Mouse (Mus musculus) fat pad, adult 2 months (tissue): ENCODE results near the gene Rad23a.
A peak's percentile ranks its signal among the peaks of the same experiment; 100 is the strongest.

Experiments
- DNase-seq: peaks from one replicate; pipeline ENCODE4 v3.0.0-alpha.2; 2011; ENCODE audit warnings: low read depth, low spot score; ENCODE audit errors: extremely low read depth

The Rad23a gene

DNA sequence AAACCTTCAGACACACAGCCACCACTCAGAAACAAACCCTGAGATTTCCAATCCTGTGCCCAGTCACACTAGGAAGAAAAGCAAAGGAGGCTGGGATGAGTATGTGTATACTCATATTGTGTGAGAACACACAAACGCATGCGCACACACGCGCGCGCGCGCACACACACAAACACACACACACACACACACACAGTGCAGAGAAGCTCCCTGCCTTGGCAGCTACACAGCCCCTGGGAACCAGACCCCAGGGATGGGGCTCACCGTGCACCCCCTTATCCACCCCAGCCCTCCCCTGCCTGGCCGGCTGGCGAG is 26.3 kb downstream of the Rad23a start:
- DNase-seq = no peak

DNA sequence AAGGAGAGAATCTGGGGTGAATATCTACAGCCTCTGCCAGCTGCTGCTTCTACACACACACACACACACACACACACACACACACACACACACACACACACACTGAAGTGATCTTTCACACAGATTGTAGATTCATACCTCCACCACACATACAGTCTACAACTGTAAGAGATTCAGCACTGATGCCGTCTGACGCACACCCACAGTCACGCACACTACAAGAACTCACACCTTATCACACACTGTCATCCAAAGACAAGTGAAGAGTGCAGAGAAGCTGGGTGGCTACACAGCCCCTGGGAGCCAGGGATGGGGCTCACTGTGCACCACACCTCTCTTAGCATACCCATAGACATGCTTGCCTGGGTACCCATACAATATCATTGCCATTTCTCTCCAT is 26.6 kb downstream of the Rad23a start:
- no peak for DNase-seq

DNA sequence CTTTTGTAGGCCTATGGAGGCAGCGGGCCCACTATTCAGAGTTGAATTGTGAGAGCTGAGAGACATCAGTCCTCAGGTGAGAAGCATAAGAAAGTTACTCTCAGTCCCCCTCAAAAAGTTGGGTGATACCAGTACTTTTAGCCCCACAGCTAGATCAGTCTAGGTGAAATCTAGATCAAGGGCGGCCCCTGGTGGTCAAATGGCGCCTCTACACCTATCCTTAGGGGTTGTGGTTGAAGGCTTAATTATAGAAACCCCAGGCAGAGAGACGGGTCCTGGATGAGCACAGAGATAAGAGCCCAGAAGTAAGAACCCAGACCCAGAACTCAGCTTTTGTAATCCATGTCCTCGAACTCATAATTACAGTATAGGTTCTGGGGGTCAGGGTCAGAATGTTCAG is 27.4 kb downstream of the Rad23a start:
- no peak for DNase-seq

DNA sequence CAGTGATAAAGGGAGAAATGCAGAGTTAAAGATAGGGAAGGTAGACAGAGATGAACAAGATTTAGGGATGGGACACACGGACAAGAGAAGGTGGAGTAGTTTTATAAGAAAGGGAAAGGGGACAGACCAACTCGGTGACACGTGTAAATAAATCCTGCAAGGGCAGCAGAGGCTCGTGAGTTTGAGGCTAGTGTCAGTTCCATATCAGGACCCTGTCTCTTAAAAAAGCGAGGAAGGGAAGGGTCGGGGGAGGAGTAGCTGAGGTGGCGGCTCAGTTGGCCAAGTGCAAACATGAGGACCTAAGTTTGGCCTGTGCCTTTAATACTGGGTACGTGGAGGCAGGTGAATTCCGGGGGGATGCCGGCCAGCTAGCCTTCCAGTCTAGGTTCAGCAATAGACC is 29.2 kb downstream of the Rad23a start:
- DNase-seq = no peak

DNA sequence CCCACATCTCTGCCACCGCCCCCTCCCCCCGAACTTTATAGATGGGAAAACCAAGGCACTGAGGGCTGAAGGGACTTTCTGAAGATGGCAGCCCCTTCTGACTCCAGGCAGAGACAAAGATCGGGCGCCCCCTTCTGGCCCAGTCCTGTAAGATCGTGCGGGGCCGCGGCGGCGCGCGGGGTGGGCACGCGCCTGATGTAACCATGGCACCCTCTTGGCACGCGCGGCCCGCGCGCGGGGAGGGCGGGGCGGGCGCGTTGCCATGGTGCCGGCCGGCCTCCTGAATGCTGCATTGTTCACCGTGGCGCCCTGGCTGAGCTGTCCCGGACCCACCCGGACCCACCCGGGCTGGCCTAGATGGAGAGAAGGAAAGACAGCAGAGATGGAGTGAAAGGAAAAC is 29.6 kb downstream of the Rad23a start:
- DNase-seq = no peak

DNA sequence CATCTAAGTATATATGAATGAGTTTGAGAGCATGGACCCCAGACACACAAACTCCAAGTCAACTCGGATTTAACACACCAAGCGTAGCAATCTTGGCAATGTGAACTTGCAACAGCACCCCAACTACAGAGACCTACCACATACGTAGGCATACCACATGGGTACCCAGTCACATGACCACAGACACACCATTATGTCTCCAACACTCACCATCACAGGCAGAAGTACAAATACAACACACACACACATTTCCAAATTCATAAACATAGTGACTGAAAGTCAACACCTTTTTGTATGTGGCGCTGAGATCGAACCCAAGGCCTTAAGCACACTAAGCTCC is 30.6 kb downstream of the Rad23a start:
- no peak for DNase-seq

DNA sequence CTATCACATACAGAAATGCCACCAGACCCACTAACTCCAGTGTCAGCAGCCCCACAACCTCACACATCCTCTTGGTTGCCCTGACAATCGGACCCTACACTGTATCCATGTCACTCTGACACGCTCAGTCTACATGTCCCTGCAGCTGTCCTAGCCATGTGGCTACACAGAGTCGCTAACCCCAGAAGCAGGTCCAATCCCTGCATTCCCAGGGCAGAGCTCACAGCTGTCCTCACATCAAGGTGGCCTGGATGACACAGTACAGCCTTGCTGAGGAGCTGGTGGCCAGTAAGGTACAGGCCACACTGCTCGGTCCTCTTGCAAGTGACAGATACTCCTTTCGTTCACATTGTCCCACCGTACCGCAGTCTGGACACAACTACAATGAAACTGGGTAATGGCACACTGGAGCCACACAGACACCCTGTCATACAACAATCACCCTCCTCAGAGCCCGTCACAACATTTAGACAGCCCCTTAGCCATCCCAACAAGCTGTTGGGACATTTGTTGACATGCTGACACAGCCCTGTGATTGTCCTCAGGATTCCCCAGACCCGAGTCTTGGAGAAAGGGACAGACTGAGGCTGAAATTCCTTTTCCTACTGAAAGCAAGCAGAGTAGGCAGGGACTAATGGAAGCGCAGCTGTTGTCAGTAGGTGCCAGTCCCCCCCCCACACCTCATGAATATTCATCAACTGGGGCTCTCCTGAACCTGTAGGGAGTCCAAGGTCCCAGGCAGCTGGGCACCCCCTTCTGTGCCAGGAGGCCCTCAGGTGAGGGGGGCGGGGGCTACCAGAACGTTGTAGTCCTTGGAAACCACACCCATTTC is 31.1 kb downstream of the Rad23a start:
- no peak for DNase-seq

DNA sequence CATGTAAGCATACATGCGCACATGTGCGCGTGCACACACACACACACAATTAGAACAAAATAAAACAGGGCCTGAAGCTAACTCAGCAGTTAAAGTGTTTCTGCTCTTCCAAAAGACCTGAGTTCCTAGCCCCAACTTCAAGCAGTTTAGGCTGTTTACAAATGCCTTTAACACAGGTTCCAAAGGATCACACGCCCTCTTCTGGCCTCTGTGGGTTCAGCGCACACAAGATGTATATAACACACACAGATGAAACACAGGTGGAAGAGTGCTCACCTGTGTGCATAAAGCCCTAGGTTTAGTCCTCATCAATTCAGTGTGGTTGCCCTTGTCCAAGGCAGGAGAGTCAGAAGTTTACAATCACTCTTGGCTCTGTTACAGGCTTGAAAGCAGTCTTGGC is 34.4 kb downstream of the Rad23a start:
- no peak for DNase-seq

DNA sequence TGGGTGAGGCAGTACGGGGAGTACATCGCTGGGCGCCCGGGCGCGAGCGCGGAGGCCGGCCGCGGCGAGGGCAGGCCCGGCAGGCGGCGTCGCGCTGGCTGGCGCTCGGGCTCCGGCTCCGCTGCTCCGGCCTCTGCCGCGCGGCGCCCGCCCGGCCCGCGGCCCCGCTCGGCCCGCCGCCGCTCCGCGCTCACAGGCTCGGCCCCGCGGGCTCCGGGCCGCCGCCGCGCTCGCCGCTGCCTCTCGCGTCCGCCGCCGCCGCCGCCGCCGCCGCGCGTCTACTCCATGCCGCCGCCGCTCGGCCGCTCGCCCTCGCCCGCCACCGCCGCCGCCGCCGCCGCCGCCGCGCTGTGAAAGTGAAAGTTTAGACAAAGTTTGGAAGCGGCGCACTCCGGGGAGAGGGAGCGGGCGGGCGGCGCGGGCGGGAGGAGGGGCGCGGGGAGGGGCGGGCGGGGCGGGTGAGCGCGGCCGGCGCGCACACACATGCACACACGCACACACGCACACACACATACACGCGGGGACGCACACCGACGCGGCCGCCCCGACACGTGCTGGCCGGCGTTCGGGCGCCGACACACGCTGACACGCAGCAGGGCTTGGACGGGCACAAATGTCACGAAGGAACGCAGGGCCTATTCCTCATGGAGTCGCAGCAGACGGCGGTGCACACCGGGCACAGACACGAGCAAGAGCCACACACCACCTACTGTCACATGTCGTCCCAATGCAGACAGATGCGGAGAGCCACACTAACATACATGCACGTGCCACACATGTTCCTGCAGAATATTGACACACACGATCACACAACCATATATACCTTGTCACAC is 40.2 kb downstream of the Rad23a start, which contains the start of gene Nfix:
TSS of gene Nfix (minus strand) at position 346 of the 833 bp plus-strand sequence.
- no peak for DNase-seq

DNA sequence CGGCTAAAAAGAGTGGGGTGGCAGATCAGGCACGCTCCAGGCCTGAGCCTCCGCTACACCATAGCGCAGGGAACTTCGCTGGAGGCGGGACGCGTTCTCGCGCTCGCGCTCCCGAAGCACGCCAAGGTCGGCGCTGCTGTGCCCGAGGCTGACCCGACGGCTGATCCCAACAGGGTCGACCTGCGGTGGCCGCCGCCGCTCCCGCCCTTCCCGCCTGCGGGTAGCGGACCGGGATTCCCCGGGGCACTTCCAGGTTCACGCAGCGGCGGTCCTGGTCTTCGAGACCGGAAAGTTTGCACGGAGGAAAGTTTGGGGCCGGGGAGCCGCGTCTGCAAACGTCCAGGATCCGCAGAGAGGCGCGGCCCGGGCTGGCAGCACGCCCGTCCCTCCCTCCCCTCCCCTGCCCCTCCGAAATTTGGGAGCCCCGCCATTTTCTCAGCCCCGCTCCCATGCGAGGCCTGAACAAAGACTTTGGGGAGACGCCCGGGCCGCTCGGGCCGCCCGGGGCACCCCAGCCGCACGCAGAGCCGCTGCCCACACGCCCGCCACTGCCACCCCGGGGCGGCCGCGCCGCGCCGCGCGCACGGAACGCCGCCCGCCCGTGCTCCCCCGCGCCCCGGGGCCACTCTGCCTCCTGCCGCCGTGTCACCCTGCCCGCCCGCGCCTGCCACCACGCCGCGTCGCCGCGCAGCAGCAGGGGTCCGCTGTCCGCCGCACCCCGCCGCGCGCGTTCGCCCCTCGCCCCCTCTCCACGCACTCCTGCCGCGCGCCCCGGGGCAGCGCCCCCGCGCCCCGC is 41.1 kb downstream of the Rad23a start:
- no peak for DNase-seq

DNA sequence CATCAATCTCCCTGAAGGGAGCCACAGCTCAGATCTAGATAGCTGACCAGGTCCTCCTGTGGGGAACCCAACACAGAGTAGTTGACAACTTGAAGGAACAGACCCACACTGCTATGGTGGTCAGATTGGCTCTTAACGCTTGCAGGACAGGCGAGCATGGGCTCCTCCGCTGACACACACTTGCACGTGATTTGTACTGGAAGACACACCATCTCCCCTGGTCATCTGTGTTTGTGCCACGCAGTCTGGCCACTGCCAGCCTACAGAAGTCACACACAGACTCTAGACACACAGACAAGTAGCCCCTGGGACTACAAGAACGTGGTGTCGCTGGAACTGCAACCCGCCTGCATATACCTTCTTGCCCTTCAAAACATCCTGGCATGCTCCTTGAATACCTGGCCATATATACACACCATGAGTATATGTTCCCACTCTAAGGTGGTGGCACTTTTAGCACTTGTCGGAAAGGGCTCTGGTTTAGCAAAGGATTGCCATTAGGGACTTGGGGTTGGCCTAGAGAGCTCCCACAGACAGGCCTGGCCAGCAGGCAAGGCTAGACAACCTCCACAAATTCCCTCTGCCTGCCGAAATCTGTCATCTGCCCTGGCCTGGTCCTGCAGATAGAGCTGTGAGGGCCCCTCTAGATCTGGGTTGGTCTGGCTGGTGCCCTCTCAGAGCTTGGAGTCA is 41.9 kb downstream of the Rad23a start:
- no peak for DNase-seq

DNA sequence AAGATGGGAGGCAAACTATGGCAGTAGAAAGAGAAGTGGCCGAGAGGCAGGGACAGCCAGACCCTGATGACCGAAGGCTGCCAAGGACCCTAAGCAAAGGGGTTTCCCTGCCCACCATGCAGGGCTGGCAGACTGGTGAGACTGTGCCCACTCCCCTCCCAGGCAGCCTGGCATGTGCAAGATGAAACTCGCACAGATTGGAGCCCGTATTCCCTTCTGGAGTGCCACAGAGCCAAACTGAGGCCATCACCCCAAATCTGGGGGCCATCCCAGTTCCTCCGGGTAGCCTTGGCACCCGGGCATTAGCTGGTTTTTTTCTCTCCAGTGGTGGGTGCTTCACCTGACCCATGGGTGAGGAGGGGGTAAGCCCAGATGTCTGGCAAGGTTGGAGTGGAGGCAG is 42.5 kb downstream of the Rad23a start:
- no peak for DNase-seq

DNA sequence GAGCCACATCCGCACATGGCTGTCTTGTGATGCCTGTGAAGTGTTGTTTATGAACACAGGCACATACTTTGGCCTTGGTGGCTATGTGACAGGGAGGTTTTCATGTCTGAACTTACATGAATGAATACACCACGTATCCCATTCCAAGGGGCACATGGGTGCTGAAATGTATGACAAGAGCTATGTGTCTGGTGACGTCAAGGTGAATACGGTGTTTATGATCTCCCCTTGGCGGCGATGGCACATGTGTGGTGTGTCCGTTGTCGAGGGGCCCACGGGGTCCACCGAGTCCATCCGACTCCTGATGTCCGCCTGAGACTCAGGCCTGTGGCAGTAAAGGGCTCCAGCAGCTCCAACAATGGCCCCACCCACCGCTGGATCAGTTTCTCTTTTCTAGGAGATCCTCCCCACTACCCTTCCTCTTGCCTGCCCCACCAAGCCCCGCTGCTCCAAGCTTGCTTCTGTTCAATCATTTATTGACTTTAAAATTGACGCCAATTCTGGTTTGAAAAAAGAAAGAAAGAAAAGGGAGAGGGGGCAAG is 43.1 kb downstream of the Rad23a start:
- no peak for DNase-seq

DNA sequence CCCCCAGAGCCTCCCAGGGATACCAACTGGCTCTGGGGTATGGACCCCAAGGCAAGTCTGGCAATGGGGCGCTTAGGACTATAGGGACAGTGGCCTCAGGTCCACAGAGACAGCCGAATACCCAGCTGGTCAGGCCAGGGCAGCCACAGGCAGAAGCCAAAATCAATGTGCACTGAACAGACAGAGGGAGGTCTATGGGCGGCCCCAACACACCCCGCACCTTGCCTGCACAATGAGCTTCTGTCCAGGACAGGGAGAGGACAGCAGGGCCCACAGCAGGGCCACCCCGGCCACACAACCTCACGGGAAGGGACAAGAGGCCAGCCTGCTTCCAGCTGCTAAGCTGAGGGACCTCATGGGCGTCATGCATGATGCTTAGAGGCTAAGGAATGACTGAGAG is 46.0 kb downstream of the Rad23a start:
- DNase-seq = no peak

DNA sequence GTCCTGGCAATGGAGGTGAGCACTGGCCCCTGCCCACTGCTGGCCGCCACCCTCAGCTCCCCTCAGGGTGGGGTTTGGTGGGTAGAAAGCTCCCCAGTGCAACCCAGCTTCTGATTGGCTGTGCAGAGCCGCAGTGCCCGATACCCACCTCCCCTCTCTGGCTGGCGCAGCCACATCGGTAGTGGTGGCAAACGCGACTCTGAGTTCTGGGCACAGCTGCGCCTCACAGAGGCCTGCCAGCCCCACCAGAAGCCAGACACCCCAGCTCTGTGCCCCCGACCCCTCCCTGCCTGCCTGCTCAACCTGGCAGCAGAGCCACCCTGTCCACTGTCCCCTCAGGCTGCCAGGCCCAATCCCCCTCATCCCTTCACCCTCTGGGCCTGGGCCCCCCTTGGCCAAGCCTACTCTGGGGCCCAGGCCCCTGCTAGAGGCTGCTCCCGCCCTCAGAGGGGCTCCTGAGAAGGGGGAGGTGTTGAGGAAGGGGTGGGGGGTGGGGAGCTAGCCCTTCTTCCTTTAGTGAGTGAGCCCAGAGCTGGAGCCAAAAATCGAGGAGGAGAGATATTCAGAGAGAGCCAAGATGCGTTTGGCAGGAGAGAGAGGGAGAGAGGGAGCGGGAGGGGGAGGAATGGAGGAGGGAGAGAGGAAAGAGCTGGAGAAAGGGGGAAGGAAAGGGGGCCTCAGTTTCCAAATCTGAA is 46.5 kb downstream of the Rad23a start:
- DNase-seq = no peak

DNA sequence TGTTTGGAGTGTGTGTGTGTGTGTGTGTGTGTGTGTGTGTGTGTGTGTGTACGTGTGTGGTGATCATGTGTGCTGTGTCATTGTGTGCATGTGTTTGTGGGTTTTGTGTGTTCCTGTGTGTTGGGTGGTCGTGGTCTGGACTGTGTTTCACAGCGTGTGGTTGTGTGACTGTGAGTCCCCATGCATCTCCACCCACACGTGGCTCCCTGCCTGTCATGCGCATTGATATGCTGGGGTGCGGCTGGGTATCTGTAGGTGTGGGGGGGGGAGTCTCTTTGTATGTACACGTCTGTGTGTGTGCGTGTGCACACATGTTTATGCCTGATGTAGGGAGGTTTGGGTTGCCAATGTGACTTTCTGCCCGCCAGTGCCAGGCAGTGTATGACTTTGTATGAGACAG is 47.3 kb downstream of the Rad23a start:
- no peak for DNase-seq

DNA sequence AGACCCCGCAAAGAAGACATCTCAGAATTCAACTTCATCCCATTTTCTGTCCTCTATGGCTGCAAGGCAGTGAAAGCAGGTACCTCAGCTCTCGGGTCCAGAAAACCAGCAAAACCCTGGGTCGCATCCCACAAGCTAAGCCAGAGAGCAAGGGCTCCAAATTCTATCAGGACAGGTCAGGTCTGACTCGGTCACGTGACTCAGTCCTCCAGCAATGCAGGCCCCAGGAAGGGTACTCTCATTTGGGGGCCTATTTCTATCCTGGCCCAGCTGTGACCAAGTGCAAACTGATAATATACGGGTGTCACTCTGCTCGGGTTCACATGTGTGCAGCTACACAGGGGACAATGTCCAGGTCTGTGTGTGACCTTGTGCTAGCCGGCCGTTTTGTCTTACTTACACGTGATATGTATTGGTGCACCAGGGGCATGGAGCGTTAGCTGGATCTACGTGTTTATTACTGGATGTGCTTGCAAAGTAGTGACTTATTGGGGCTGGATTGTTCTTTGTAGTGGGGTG is 48.0 kb downstream of the Rad23a start:
- DNase-seq = no peak

DNA sequence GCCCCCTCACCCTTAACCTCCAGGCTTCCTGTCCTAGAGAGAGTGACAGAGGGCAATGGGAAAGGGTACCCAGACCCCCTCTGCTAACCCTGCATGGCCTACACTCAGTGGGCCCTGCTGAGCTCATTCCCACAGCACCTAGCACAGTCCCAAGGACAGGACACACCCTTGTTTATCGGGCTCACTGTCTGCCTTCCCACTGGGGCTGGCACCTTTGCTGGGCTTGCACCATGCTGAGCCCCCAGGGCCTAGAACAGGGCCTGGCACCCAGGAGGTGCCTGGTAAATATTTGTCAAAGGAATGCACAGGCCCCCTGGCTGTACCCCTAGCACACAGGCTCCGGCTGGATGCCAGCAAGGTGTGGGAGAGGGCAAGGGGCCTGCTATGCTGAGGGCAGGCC is 49.9 kb downstream of the Rad23a start:
- DNase-seq = no peak

DNA sequence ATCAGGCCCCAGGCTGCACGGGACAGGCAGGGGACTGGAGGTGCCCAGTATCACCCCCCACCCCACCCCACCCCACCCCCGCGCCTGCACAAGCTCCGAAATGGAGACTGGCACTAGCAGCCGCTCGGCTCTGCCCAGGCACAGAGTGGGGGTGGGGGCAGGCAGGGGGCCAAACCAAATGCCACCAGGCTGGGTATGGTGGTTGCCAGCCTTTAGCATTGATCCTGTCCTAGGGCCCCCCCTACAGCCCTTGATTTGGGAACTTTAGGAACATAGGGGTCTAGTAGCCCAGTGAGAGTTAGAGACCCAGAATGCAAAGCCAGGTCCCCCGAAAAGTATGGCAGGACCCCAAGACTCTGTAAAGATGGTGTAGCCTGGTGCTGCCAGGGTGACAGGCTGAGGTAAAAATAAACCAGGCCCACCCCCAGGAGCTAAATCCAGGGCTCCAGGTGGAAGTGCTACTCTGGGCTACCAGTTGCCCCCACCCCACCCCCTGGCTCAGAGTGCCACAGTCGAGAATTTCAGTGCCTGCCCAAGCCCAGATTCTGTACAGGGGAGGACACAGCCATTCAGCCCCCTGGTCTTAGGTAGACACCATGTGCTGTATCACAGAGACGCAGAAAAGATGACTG is 50.5 kb downstream of the Rad23a start:
- DNase-seq = no peak

DNA sequence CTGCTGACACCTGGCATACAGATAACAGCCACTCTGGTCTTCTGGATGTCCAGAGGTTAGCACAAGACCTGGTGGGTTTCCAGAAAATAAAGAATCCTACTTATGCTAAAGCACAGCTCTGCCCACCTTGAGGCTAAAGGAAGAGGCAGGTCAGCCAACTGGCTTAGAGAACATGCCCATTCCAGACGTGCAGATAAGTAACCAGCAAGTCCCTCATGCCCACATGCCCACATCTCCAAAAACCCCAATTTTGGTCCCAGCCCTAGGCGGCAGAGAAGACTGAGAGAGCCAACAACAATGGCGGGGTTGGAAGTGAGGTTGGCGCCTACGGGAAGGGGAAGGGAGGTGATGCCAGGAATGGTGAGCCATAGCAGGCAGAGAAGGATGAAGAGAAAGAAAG is 51.1 kb downstream of the Rad23a start:
- peak; percentile 70 for DNase-seq
